Mouse (Mus musculus): ENCODE measurements around the gene Adam26a.
"Not testable (repeated sequence)": the region's sequence is repeated elsewhere in the genome, so short reads cannot be mapped to it uniquely, and the experiment has no call there.

- not testable (repeated sequence) for TF ChIP-seq CTCF (IDR thresholded peaks at IDR 0.05; ENCODE audit: low read depth, low read length); POLR2A (IDR thresholded peaks at IDR 0.05; ENCODE audit: borderline replicate concordance, low read depth, low read length)
Observed at GRCm38 (mm10) chr8:43528006-43528405, 48.5 kb downstream of the Adam26a start, which contains the start of gene Adam26b.

Data from bone marrow macrophage, adult 2 months (primary cell).